Mouse (Mus musculus): Measurements from ENCODE around the gene Il22ra1.
"Not testable (repeated sequence)": the region's sequence is repeated elsewhere in the genome, so short reads cannot be mapped to it uniquely, and the experiment has no call there.

Gene Il22ra1

GRCm38 (mm10) chr4:135727817-135728216 is at the start of gene Il22ra1:
Il22ra1 (plus strand) TSS chr4:135728172.
- ATAC-seq (ENCODE audit: low TSS enrichment): no peak

DNA sequence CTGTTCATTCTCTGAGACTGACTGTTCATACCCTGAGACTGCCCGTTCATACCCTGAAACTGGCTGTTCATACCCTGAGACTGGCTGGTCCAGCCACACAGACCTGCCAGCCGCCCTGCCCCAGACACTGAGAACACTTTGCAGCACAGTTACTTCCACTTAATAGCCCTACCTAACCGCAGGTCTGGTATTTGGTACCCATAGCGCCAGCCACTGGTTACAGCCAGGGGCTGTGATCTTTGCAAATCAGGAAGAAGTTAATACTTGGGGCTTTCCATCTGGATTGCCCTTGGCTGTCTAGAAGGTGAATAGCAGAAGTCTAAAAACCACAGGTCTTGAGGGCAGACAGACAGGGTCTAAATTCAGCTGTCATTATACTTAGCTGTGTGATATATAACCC is 48.7 kb upstream of the Il22ra1 start:
- ATAC-seq (ENCODE audit: low TSS enrichment): no peak

GRCm38 (mm10) chr4:135681789-135682188 is 46.2 kb upstream of the Il22ra1 start:
- ATAC-seq (ENCODE audit: low TSS enrichment): no peak

DNA sequence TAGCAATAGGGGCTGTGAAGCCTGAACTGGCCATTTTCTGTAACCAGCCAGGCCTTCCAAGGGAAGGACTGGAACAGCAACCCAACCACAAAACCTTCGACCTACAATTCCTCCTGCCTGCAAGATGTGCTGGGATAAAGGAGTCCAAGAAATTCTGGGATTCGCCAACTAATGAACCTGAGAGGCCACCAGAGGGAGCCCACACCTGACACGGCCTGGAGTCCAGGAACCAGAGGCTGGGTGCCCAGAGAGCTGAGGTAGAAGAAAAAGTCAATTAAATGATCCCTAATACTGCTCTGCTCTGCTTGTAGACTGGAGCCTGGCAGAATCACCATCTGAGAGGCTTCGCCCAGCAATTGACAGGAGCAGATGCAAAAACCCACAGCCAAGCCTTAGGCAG is 44.4 kb upstream of the Il22ra1 start:
- ATAC-seq (ENCODE audit: low TSS enrichment): no peak

GRCm38 (mm10) chr4:135684731-135685130 is 43.2 kb upstream of the Il22ra1 start:
- ATAC-seq (ENCODE audit: low TSS enrichment): no peak

DNA sequence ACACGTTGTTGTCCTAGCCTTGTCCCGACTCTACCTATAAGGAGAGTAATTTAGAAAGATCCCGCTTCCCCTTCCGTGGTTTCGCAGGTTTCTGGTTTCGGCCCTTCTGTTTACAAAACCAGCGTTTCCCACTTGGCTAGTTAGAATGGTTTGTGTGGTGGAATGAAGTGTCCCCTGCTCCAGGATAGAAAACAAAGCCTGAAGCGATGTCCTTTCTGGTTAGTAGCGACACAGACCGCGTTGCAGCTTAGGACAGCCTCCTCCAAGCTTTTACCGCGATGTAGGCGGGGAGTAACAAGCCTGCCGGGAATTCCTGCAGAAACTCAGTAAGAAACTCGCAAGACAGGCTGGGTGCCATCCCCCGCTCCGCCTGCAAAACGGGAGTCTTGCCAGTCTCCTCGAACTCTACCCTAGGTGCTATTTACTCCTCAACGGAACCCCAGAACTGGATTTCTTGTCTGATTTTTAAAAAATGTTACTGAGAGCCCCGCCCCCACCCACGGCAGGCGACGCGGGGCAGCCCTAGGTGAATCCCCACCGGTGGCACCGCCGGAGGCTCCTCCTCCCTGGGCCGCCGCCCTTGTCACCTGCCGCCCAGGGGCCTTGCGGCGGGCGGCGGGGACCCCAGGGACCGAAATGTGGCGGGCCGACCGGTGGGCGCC is 41.9 kb upstream of the Il22ra1 start, which contains the start of gene Ifnlr1:
TSS of gene Ifnlr1 (plus strand) at position 382 of the 662 bp plus-strand sequence.
- ATAC-seq (ENCODE audit: low TSS enrichment): peak; percentile 70; the same call in 1 of the 2 replicates

DNA sequence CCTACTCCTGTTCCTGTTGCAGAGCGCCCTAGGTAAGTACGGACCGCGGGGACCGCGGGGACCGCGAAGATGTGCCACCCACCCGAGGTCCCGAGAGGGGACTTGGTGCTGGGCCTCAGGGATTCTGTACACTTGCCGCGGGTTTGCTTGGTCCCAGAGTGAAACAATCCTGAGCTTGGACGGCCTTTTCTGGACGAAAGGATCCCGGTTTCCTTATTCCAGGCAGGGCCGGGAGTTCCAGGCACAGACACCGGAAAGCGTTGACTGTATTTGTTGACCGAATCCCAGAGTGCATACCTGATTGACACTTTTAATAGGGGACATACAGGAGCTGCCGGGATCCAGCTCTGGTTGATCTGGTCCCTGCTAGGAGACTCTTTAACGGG is 41.4 kb upstream of the Il22ra1 start:
- ATAC-seq (ENCODE audit: low TSS enrichment): no peak

DNA sequence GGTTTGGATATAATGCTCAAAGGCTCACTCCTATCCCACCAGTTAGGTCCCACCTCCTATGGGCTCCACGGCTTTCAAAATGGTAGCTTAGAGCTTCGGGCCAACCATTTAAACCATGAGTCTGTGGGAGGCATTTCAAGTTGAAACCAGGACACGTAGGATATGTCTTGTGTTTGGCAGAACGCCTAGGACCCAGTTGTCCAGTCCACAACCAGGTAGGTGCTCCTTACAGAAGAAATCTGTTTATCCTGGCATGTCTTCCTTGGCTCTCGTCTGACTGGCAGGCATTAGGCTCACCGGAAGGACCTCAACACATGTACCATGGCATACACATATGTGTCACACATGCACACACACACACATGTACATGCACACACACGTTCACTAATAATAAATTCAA is 38.2 kb upstream of the Il22ra1 start:
- ATAC-seq (ENCODE audit: low TSS enrichment): no peak

- ATAC-seq (ENCODE audit: low TSS enrichment): no peak
These were observed 37.7 kb upstream of the Il22ra1 start for GRCm38 (mm10) chr4:135690241-135690640.

GRCm38 (mm10) chr4:135692916-135693315 is 35.1 kb upstream of the Il22ra1 start:
- ATAC-seq (ENCODE audit: low TSS enrichment): no peak

DNA sequence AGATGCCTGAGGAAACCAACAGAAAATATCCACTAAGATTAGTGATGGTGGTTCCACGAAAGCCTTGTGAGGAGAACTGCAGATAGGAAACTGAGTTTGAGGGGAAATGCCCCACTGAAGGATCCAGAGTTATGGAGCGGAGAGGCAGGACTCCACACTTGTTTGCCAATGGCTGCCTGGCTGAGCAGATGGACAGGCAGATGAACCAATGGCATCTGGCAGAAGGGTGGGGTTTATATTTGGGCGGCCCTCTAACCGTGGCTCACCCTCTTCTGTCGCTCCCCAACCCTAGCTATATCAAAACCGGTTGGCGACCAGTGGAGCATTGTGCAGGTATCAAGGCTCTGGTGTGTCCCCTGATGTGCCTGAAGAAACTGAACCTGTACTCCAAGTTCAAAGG is 29.5 kb upstream of the Il22ra1 start:
- no peak for ATAC-seq (ENCODE audit: low TSS enrichment)

GRCm38 (mm10) chr4:135703497-135703896 is 24.5 kb upstream of the Il22ra1 start:
- ATAC-seq (ENCODE audit: low TSS enrichment): no peak

DNA sequence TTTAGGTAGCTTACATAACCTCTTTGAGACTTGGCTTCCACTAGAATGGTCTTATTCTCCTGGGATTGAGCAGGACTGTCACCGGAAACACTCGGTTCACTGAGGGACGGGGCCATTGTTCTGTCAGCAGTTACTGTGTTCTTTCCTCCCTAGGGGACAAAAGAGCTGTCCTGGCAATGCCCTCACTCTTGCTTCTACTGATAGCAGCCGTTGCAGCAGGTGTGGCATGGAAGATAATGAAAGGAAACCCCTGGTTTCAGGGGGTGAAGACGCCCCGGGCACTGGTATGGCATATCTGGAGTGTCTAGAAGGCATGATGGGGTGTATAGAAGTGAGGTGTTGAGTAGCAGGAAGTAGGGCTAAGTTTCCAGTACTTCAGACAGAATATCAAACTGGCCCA is 24.0 kb upstream of the Il22ra1 start:
- ATAC-seq (ENCODE audit: low TSS enrichment): no peak

DNA sequence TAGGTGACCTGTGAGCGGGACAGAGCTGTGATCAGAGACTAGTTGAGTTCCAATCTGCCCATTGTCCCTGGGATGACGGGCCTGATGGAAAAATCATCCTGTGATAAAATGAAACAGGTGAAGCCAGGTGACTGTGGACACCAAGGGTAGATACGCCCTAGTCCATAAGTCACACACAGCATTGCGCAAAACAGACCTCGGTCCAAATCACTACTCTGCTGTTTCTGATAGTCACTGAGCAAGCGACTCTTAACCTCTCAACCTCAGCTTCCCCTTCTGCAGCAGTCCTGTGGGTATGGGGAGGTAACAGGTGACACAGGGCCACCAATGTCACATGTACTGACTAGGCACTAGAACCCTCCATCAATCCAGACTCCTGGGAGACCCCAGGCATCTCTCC is 21.9 kb upstream of the Il22ra1 start:
- no peak for ATAC-seq (ENCODE audit: low TSS enrichment)

DNA sequence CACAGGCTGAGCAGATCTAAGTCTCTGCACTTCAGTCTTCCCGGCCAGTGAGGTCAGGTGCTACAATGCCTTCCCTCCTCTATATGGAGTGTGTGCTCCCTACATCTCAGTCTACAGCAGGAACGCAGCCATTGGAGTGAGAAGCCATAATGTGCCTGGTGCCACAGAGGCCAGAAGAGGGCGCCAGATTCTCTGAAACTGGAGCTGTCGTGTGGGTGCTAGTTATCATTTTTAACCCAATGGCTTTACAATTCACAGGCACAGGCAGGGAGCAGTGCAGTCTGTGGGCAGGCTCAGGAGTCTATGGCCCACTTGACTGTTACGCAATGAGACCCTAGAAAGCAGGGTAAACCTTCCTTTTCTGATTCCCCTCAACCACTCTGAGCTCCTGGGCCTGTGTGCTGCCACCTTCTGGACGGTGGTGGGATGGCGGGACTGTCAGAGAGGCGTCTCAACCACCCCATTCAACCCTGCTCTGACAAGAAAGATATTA is 18.9 kb upstream of the Il22ra1 start:
- peak; percentile 85 for ATAC-seq (ENCODE audit: low TSS enrichment)

GRCm38 (mm10) chr4:135709621-135710020 is 18.4 kb upstream of the Il22ra1 start:
- ATAC-seq (ENCODE audit: low TSS enrichment): no peak

DNA sequence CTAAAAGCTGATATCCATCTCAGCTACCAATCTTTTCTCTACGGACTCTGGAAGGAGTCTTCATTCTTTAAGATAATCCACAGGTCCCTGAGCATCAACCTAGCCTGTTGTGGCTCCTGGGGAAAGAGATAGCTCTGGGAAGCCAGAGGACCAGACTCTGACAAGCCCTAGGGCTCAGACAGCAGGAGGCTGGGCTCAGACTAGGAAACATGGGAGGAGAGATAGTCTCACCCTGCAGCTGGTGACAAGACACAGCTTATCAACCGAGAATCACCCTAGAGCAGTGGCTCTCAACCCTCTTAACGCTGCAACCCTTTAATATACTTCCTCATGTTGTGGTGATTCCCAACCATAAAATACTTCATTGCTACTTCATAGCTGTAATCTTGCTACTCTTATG is 17.6 kb upstream of the Il22ra1 start:
- ATAC-seq (ENCODE audit: low TSS enrichment): no peak

DNA sequence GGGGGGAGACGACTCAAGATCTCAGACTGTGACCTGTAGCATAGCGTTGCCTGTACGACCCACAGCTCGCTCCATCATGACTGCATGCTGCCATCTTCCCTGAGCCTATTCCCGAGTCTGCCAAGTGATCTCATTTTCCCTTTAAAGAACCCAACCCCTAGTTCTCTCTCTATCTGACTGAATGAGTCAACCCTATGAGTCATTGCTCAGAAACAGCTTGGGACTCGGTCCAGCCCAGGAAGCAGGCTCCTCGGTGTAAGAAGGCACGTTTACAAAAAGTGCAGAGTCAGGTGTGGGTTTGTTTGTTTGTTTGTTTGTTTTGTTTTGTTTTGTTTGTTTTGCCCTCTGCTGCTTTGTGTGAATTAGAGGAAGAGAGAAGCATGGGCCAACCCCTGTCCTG is 13.2 kb upstream of the Il22ra1 start:
- peak; percentile 77 for ATAC-seq (ENCODE audit: low TSS enrichment)

DNA sequence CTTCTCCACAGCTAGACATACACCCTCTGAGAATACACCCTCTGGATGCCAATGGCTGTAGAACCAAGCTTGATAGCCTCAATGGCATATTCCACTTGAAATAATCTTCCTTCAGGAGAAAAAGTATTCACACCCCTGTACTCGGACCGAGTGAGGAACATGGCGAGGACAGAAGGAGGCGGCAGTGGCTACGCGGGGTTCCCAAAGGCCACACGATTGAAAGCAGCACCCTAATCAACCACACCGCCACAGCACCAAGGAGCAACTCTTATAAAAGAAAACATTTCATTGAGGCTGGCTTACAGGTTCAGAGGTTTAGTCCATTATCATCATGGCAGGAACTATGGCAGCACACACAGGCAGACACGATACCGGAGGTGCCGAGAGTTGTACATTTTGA is 11.5 kb upstream of the Il22ra1 start:
- ATAC-seq (ENCODE audit: low TSS enrichment): not testable (repeated sequence)

- ATAC-seq (ENCODE audit: low TSS enrichment): no peak
These were observed 5.3 kb upstream of the Il22ra1 start for GRCm38 (mm10) chr4:135722540-135723290.

- ATAC-seq (ENCODE audit: low TSS enrichment): no peak
These were observed 1.6 kb upstream of the Il22ra1 start for GRCm38 (mm10) chr4:135726416-135726815.

- ATAC-seq (ENCODE audit: low TSS enrichment): 0 out of 2 replicates have a peak, but pooled peaks have one; percentile 41
These were observed 2.2 kb downstream of the Il22ra1 start for GRCm38 (mm10) chr4:135730204-135730603.

DNA sequence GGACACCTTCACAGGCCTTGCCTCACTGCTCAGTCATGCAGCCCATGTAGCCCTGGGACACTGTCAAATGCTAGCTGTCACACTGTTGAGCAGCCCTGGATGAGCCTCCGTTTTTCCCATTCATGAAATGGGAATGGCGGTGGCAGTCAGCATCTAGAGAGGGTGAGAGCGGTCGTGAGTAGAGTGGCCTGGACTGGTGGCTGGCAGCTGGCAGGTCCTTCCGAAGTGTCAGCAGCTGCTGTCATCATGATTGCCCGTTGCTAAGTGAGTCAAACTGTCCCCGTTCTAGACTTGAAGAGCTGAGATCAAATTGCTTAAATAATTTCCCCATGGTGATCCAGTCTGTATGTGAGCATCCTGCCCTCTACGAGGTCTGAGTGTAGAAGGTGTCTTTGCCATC is 3.0 kb downstream of the Il22ra1 start:
- no peak for ATAC-seq (ENCODE audit: low TSS enrichment)
